Mouse (Mus musculus): Measurements from ENCODE around the gene Gm44596.

GRCm38 (mm10) chr6:128346782-128347181 lies 28.5 kb upstream of the Gm44596 start:
- TF ChIP-seq TAL1 (IDR thresholded peaks at IDR 0.05; ENCODE audit: low read length) = no peak
- TF ChIP-seq GATA1 (IDR thresholded peaks at IDR 0.05; ENCODE audit: low read length) = no peak

Measured in erythroblast, embryonic 14.5 days (primary cell).